Mouse (Mus musculus): ENCODE results near the gene Atp1a1.

DNA sequence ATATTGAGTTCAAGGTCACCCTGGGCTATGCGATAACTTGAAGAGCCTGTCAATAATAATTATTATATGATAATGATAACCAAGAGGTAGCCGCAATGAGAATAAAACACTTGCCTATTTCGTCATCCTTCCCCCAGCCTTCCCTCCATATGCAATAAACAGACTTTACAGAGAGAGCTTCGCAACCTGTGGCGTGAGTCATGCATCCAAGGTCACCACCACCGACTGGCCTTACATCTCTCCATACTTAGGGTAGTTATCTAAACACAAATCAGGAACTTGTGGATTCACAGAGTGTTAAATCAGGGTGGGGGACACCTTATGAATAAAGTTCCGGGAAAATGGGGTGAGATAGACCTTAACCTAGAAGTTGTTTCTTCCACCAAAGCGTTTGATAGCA is 13.0 kb upstream of the Atp1a1 start:
- TF ChIP-seq GATA1 (IDR thresholded peaks at IDR 0.05; ENCODE audit: borderline replicate concordance, low read length), result no peak
- no peak for TF ChIP-seq FLI1 (IDR thresholded peaks at IDR 0.05; ENCODE audit: low read length)
